Mouse (Mus musculus): ENCODE data around the gene Svs5. TPM values are rescaled to one million over a fixed set of nuclear protein-coding genes. Genes with fewer than 3 reads are reported as not detected.
"Not testable (repeated sequence)": the region's sequence is repeated elsewhere in the genome, so short reads cannot be mapped to it uniquely, and the experiment has no call there.

Svs5 gene
- total RNA-seq, 1 experiment: not detected

- no peak for TF ChIP-seq ZNF384 (IDR thresholded peaks at IDR 0.05; ENCODE audit: low read depth, low read length)
- no peak for TF ChIP-seq ZC3H11A (IDR thresholded peaks at IDR 0.05; ENCODE audit: borderline replicate concordance, low read depth, low read length)
- TF ChIP-seq HCFC1 (IDR thresholded peaks at IDR 0.05; ENCODE audit: borderline replicate concordance, insufficient read depth, low read length): no peak
- no peak for TF ChIP-seq CHD2 (IDR thresholded peaks at IDR 0.05; ENCODE audit: low read depth, low read length)
- no peak for TF ChIP-seq MAFK (IDR thresholded peaks at IDR 0.05; ENCODE audit: insufficient read depth, low read depth, low read length)
- no peak overlapping the region for H3K27ac ChIP-seq (ENCODE audit: insufficient read depth, low read depth, low read length, poor library complexity, severe bottlenecking)
- no peaks in the 10 kb centered on the region for H3K4me1 ChIP-seq (ENCODE audit: control insufficient read depth in 2 of 2, insufficient read depth in 2 of 2, low read length in 2 of 2, poor library complexity in 1 of 2)
- in situ Hi-C loops (cut with MboI; ENCODE audit: low sequenced_read_pairs in 2 of 2, unreplicated experiment in 2 of 2): no loop called here
- H3K9me3 ChIP-seq (ENCODE audit: control insufficient read depth, insufficient read depth, low read depth, low read length): no peaks in the 10 kb centered on the region
- H3K36me3 ChIP-seq (ENCODE audit: control insufficient read depth, insufficient read depth, low read length, poor library complexity, severe bottlenecking): no peaks in the 10 kb centered on the region
- no peak overlapping the region for H3K9ac ChIP-seq (ENCODE audit: insufficient read depth, low read depth, low read length, poor library complexity, severe bottlenecking)
- no peak for DNase-seq (ENCODE audit: low read depth, low spot score)
- H3K4me3 ChIP-seq (ENCODE audit: insufficient read depth in 1 of 2, low read depth in 1 of 2, low read length in 2 of 2, poor library complexity in 1 of 2, severe bottlenecking in 1 of 2): no peak overlapping the region
These were observed 11.6 kb upstream of the Svs5 start for GRCm38 (mm10) chr2:164320983-164321382.

GRCm38 (mm10) chr2:164343732-164344131 lies 11.2 kb downstream of the Svs5 start:
- not testable (repeated sequence) for H3K36me3 ChIP-seq (ENCODE audit: control insufficient read depth, insufficient read depth, low read length, poor library complexity, severe bottlenecking); H3K9ac ChIP-seq (ENCODE audit: insufficient read depth, low read depth, low read length, poor library complexity, severe bottlenecking); H3K27ac ChIP-seq (ENCODE audit: insufficient read depth, low read depth, low read length, poor library complexity, severe bottlenecking); H3K4me1 ChIP-seq (ENCODE audit: control insufficient read depth in 2 of 2, insufficient read depth in 2 of 2, low read length in 2 of 2, poor library complexity in 1 of 2); H3K4me3 ChIP-seq (ENCODE audit: insufficient read depth in 1 of 2, low read depth in 1 of 2, low read length in 2 of 2, poor library complexity in 1 of 2, severe bottlenecking in 1 of 2); DNase-seq (ENCODE audit: low read depth, low spot score); H3K9me3 ChIP-seq (ENCODE audit: control insufficient read depth, insufficient read depth, low read depth, low read length)
- in situ Hi-C loops (cut with MboI; ENCODE audit: low sequenced_read_pairs in 2 of 2, unreplicated experiment in 2 of 2): loop anchor here in 1 of 2 experiments (10.0 kb wide), 1 partner anchor 239 kb away; no protein-coding TSS in a partner anchor

GRCm38 (mm10) chr2:164347697-164348096 lies 15.2 kb downstream of the Svs5 start:
- H3K27ac ChIP-seq (ENCODE audit: insufficient read depth, low read depth, low read length, poor library complexity, severe bottlenecking); H3K9ac ChIP-seq (ENCODE audit: insufficient read depth, low read depth, low read length, poor library complexity, severe bottlenecking); H3K4me3 ChIP-seq (ENCODE audit: insufficient read depth in 1 of 2, low read depth in 1 of 2, low read length in 2 of 2, poor library complexity in 1 of 2, severe bottlenecking in 1 of 2); DNase-seq (ENCODE audit: low read depth, low spot score); H3K4me1 ChIP-seq (ENCODE audit: control insufficient read depth in 2 of 2, insufficient read depth in 2 of 2, low read length in 2 of 2, poor library complexity in 1 of 2); H3K36me3 ChIP-seq (ENCODE audit: control insufficient read depth, insufficient read depth, low read length, poor library complexity, severe bottlenecking); H3K9me3 ChIP-seq (ENCODE audit: control insufficient read depth, insufficient read depth, low read depth, low read length): not testable (repeated sequence)
- in situ Hi-C loops (cut with MboI; ENCODE audit: low sequenced_read_pairs in 2 of 2, unreplicated experiment in 2 of 2): loop anchor here in 1 of 2 experiments (10.0 kb wide), 1 partner anchor 243 kb away; no protein-coding TSS in a partner anchor

- in situ Hi-C loops (cut with MboI; ENCODE audit: low sequenced_read_pairs in 2 of 2, unreplicated experiment in 2 of 2): loop anchor here in 1 of 2 experiments (10.0 kb wide), 1 partner anchor 244 kb away; no protein-coding TSS in a partner anchor
These were observed 16.4 kb downstream of the Svs5 start for GRCm38 (mm10) chr2:164348980-164349379.

GRCm38 (mm10) chr2:164352697-164353096 lies 20.2 kb downstream of the Svs5 start:
- H3K4me3 ChIP-seq (ENCODE audit: insufficient read depth in 1 of 2, low read depth in 1 of 2, low read length in 2 of 2, poor library complexity in 1 of 2, severe bottlenecking in 1 of 2): no peak overlapping the region
- no peak for TF ChIP-seq CHD2 (IDR thresholded peaks at IDR 0.05; ENCODE audit: low read depth, low read length)
- TF ChIP-seq HCFC1 (IDR thresholded peaks at IDR 0.05; ENCODE audit: borderline replicate concordance, insufficient read depth, low read length): no peak
- no peak for TF ChIP-seq ZNF384 (IDR thresholded peaks at IDR 0.05; ENCODE audit: low read depth, low read length)
- no peak for TF ChIP-seq MAFK (IDR thresholded peaks at IDR 0.05; ENCODE audit: insufficient read depth, low read depth, low read length)
- TF ChIP-seq ZC3H11A (IDR thresholded peaks at IDR 0.05; ENCODE audit: borderline replicate concordance, low read depth, low read length): no peak
- no peak overlapping the region for H3K27ac ChIP-seq (ENCODE audit: insufficient read depth, low read depth, low read length, poor library complexity, severe bottlenecking)
- 0 out of 2 replicates have a peak, but pooled peaks cover 1% of the 10 kb centered on the region for H3K9me3 ChIP-seq (ENCODE audit: control insufficient read depth, insufficient read depth, low read depth, low read length)
- in situ Hi-C loops (cut with MboI; ENCODE audit: low sequenced_read_pairs in 2 of 2, unreplicated experiment in 2 of 2): no loop called here
- DNase-seq (ENCODE audit: low read depth, low spot score): no peak
- H3K4me1 ChIP-seq (ENCODE audit: control insufficient read depth in 2 of 2, insufficient read depth in 2 of 2, low read length in 2 of 2, poor library complexity in 1 of 2): no peaks in the 10 kb centered on the region
- H3K9ac ChIP-seq (ENCODE audit: insufficient read depth, low read depth, low read length, poor library complexity, severe bottlenecking): no peak overlapping the region
- H3K36me3 ChIP-seq (ENCODE audit: control insufficient read depth, insufficient read depth, low read length, poor library complexity, severe bottlenecking): no peaks in the 10 kb centered on the region

More at GRCm38 (mm10) chr2:164348980-164349379, 16.4 kb downstream of the Svs5 start:
- Histone ChIP-seq H3K27ac (ENCODE audit: insufficient read depth, low read depth, low read length, poor library complexity, severe bottlenecking) (no peak overlapping the region), H3K9me3 (ENCODE audit: control insufficient read depth, insufficient read depth, low read depth, low read length) (no peaks in the 10 kb centered on the region), H3K36me3 (ENCODE audit: control insufficient read depth, insufficient read depth, low read length, poor library complexity, severe bottlenecking) (no peaks in the 10 kb centered on the region), H3K4me1 (ENCODE audit: control insufficient read depth in 2 of 2, insufficient read depth in 2 of 2, low read length in 2 of 2, poor library complexity in 1 of 2) (no peaks in the 10 kb centered on the region), H3K4me3 (ENCODE audit: insufficient read depth in 1 of 2, low read depth in 1 of 2, low read length in 2 of 2, poor library complexity in 1 of 2, severe bottlenecking in 1 of 2) (no peak overlapping the region), H3K9ac (ENCODE audit: insufficient read depth, low read depth, low read length, poor library complexity, severe bottlenecking) (no peak overlapping the region)
- no peak for TF ChIP-seq ZNF384 (IDR thresholded peaks at IDR 0.05; ENCODE audit: low read depth, low read length)
- TF ChIP-seq ZC3H11A (IDR thresholded peaks at IDR 0.05; ENCODE audit: borderline replicate concordance, low read depth, low read length): peak; percentile 64
- peak; percentile 34 for DNase-seq (ENCODE audit: low read depth, low spot score)

Data from ES-E14 (cell line).